Mouse (Mus musculus) hindbrain, embryonic 15.5 days (tissue): ENCODE results near the gene Rnaseh2b. TPM values are rescaled to one million over a fixed set of nuclear protein-coding genes. Genes with fewer than 3 reads are reported as not detected.

ENCODE experiments used
- ATAC-seq: fragments of 200-750 bp; cut with Nextera tagmentation; 2 replicates; pipeline ENCODE4 v1.8.0; 2017; ENCODE audit warnings: low read depth, moderate number of reproducible peaks, moderate TSS enrichment; ENCODE audit not compliant: low FRiP score
- H3K27ac ChIP-seq: fragments of 300-500 bp; sonication (generic); replicated peaks from 2 replicates; pipeline ENCODE4 v1.5.1; 2015; ENCODE audit warnings: mild to moderate bottlenecking, inconsistent platforms
- H3K27me3 ChIP-seq: fragments of 300-500 bp; sonication (generic); 2 replicates; pipeline ENCODE4 v1.6.1; 2015; ENCODE audit warnings: control low read depth, inconsistent platforms
- H3K36me3 ChIP-seq: fragments of 300-500 bp; sonication (generic); 2 replicates; pipeline ENCODE4 v1.6.1; 2015; ENCODE audit warnings: control low read depth, inconsistent platforms
- H3K4me1 ChIP-seq: fragments of 300-500 bp; sonication (generic); replicated peaks from 2 replicates; pipeline ENCODE4 v1.6.1; 2015; ENCODE audit warnings: control low read depth, inconsistent platforms
- H3K4me2 ChIP-seq: fragments of 300-500 bp; sonication (generic); 2 replicates; pipeline ENCODE4 v1.6.1; 2015; ENCODE audit warnings: moderate library complexity, mild to moderate bottlenecking, inconsistent platforms
- H3K4me3 ChIP-seq: fragments of 300-500 bp; sonication (generic); 2 replicates; pipeline ENCODE4 v1.5.1; 2015; ENCODE audit warnings: mild to moderate bottlenecking, inconsistent platforms
- H3K9ac ChIP-seq: fragments of 300-500 bp; sonication (generic); 2 replicates; pipeline ENCODE4 v1.6.1; 2015; ENCODE audit warnings: inconsistent platforms
- H3K9me3 ChIP-seq: fragments of 300-500 bp; sonication (generic); 2 replicates; pipeline ENCODE4 v1.6.1; 2016; ENCODE audit warnings: control low read depth, inconsistent platforms
- WGBS: fragments of 180-500 bp; shearing (Covaris S2); methylation state at CpG from one replicate; pipeline ENCODE4 v1.1.7; 2015; 5-methylcytosine and 5-hydroxymethylcytosine counted together
- polyA plus RNA-seq: library from polyadenylated mRNA; unstranded; fragments of >200 nt; fragmentation: Nextera tagmentation; extraction: Ambion mirVana; gene quantifications from 2 replicates; pipeline ENCODE4 v1.2.1, GENCODE M21; 2015

Rnaseh2b gene
- 32.7 and 35.2 TPM in 2 replicates for polyA plus RNA-seq

GRCm38 (mm10) chr14:62292488-62293339 is at the start of gene Rnaseh2b, which contains the start of gene Dleu7:
Rnaseh2b (plus strand) TSS chr14:62292589.
Dleu7 (minus strand) TSS chr14:62293047.
- no peaks in the 10 kb centered on the region for H3K36me3 ChIP-seq
- H3K27ac ChIP-seq, result peak within 1 kb of the TSS; percentile 56; the same call in 1 of the 2 replicates
- peak within 1 kb of the TSS; percentile 74 for H3K9ac ChIP-seq
- H3K4me3 ChIP-seq, result peak within 1 kb of the TSS; percentile 61
- WGBS, result under 1% methylated on average over 59 of the region's 60 CpGs
- ATAC-seq, result peak; percentile 91
- H3K4me2 ChIP-seq, result peak within 1 kb of the TSS; percentile 99
- peaks cover 19% of the 10 kb centered on the region for H3K4me1 ChIP-seq
- no peaks in the 10 kb centered on the region for H3K27me3 ChIP-seq
- no peaks in the 10 kb centered on the region for H3K9me3 ChIP-seq

GRCm38 (mm10) chr14:62243530-62243929 is 48.9 kb upstream of the Rnaseh2b start:
- WGBS, result 48% methylated on average over 2 of the region's 2 CpGs

GRCm38 (mm10) chr14:62245557-62245956 is 46.8 kb upstream of the Rnaseh2b start:
- H3K4me2 ChIP-seq, result no peak overlapping the region
- H3K36me3 ChIP-seq, result no peaks in the 10 kb centered on the region
- H3K9ac ChIP-seq, result no peak overlapping the region
- H3K27ac ChIP-seq, result no peak overlapping the region
- H3K27me3 ChIP-seq, result no peaks in the 10 kb centered on the region
- H3K4me1 ChIP-seq, result no peaks in the 10 kb centered on the region
- H3K9me3 ChIP-seq, result no peaks in the 10 kb centered on the region
- no peak overlapping the region for H3K4me3 ChIP-seq
- ATAC-seq, result no peak
- 34% methylated on average over 4 of the region's 4 CpGs for WGBS

More at GRCm38 (mm10) chr14:62243530-62243929, 48.9 kb upstream of the Rnaseh2b start:
- no peak overlapping the region for H3K9ac ChIP-seq
- H3K4me1 ChIP-seq, result no peaks in the 10 kb centered on the region
- no peak overlapping the region for H3K27ac ChIP-seq
- H3K9me3 ChIP-seq, result no peaks in the 10 kb centered on the region
- H3K4me2 ChIP-seq, result no peak overlapping the region
- ATAC-seq, result no peak
- H3K4me3 ChIP-seq, result no peak overlapping the region
- H3K27me3 ChIP-seq, result no peaks in the 10 kb centered on the region
- no peaks in the 10 kb centered on the region for H3K36me3 ChIP-seq

- Histone ChIP-seq H3K36me3 (no peaks in the 10 kb centered on the region), H3K4me3 (no peak overlapping the region), H3K4me1 (no peaks in the 10 kb centered on the region), H3K27ac (no peak overlapping the region), H3K9ac (no peak overlapping the region), H3K27me3 (no peaks in the 10 kb centered on the region), H3K9me3 (no peaks in the 10 kb centered on the region), H3K4me2 (no peak overlapping the region)
- no peak for ATAC-seq
- WGBS, result 58% methylated on average over 7 of the region's 7 CpGs
Observed at GRCm38 (mm10) chr14:62248345-62248744, 44.0 kb upstream of the Rnaseh2b start.

GRCm38 (mm10) chr14:62248796-62249195 is 43.6 kb upstream of the Rnaseh2b start:
- Histone ChIP-seq H3K27ac (no peak overlapping the region), H3K9me3 (no peaks in the 10 kb centered on the region), H3K4me3 (no peak overlapping the region), H3K36me3 (no peaks in the 10 kb centered on the region), H3K4me2 (no peak overlapping the region), H3K9ac (no peak overlapping the region), H3K27me3 (no peaks in the 10 kb centered on the region), H3K4me1 (no peaks in the 10 kb centered on the region)
- WGBS, result 84% methylated on average over 10 of the region's 10 CpGs
- no peak for ATAC-seq

- no peaks in the 10 kb centered on the region for H3K4me1 ChIP-seq
- WGBS, result 94% methylated on average over 2 of the region's 2 CpGs
- no peak overlapping the region for H3K4me2 ChIP-seq
- H3K36me3 ChIP-seq, result no peaks in the 10 kb centered on the region
- no peaks in the 10 kb centered on the region for H3K27me3 ChIP-seq
- no peak for ATAC-seq
- no peak overlapping the region for H3K27ac ChIP-seq
- H3K9ac ChIP-seq, result no peak overlapping the region
- no peak overlapping the region for H3K4me3 ChIP-seq
- no peaks in the 10 kb centered on the region for H3K9me3 ChIP-seq
Observed at GRCm38 (mm10) chr14:62249251-62249650, 43.1 kb upstream of the Rnaseh2b start.

- H3K9ac ChIP-seq, result no peak overlapping the region
- no peak overlapping the region for H3K27ac ChIP-seq
- WGBS, result 61% methylated on average over 3 of the region's 3 CpGs
Observed at GRCm38 (mm10) chr14:62250046-62250445, 42.3 kb upstream of the Rnaseh2b start.

GRCm38 (mm10) chr14:62251999-62252398 is 40.4 kb upstream of the Rnaseh2b start:
- no peaks in the 10 kb centered on the region for H3K9me3 ChIP-seq
- peak; percentile 80 for ATAC-seq
- 8% methylated on average over 4 of the region's 4 CpGs for WGBS

More at GRCm38 (mm10) chr14:62250046-62250445, 42.3 kb upstream of the Rnaseh2b start:
- ATAC-seq, result no peak
- H3K4me3 ChIP-seq, result no peak overlapping the region
- H3K4me2 ChIP-seq, result no peak overlapping the region
- no peaks in the 10 kb centered on the region for H3K4me1 ChIP-seq
- H3K27me3 ChIP-seq, result no peaks in the 10 kb centered on the region
- H3K36me3 ChIP-seq, result no peaks in the 10 kb centered on the region
- H3K9me3 ChIP-seq, result no peaks in the 10 kb centered on the region

GRCm38 (mm10) chr14:62254371-62254770 is 38.0 kb upstream of the Rnaseh2b start:
- no peaks in the 10 kb centered on the region for H3K4me1 ChIP-seq
- H3K27me3 ChIP-seq, result no peaks in the 10 kb centered on the region
- H3K36me3 ChIP-seq, result no peaks in the 10 kb centered on the region
- WGBS, result 51% methylated on average over 8 of the region's 8 CpGs
- H3K4me3 ChIP-seq, result no peak overlapping the region
- no peaks in the 10 kb centered on the region for H3K9me3 ChIP-seq
- no peak overlapping the region for H3K9ac ChIP-seq
- no peak overlapping the region for H3K4me2 ChIP-seq
- ATAC-seq, result no peak
- H3K27ac ChIP-seq, result no peak overlapping the region

More at GRCm38 (mm10) chr14:62251999-62252398, 40.4 kb upstream of the Rnaseh2b start:
- no peak overlapping the region for H3K27ac ChIP-seq
- H3K27me3 ChIP-seq, result no peaks in the 10 kb centered on the region
- no peaks in the 10 kb centered on the region for H3K36me3 ChIP-seq
- H3K9ac ChIP-seq, result no peak overlapping the region
- H3K4me2 ChIP-seq, result no peak overlapping the region
- H3K4me3 ChIP-seq, result no peak overlapping the region
- no peaks in the 10 kb centered on the region for H3K4me1 ChIP-seq

GRCm38 (mm10) chr14:62256066-62256465 is 36.3 kb upstream of the Rnaseh2b start:
- Histone ChIP-seq H3K9ac (no peak overlapping the region), H3K27me3 (no peaks in the 10 kb centered on the region), H3K9me3 (no peaks in the 10 kb centered on the region), H3K27ac (no peak overlapping the region), H3K4me1 (no peaks in the 10 kb centered on the region), H3K4me2 (no peak overlapping the region), H3K4me3 (no peak overlapping the region), H3K36me3 (no peaks in the 10 kb centered on the region)
- 89% methylated on average over 5 of the region's 5 CpGs for WGBS
- no peak for ATAC-seq

- H3K27me3 ChIP-seq, result no peaks in the 10 kb centered on the region
- no peak for ATAC-seq
- H3K36me3 ChIP-seq, result no peaks in the 10 kb centered on the region
- H3K9me3 ChIP-seq, result no peaks in the 10 kb centered on the region
- WGBS, result 76% methylated on average over 6 of the region's 6 CpGs
- no peak overlapping the region for H3K9ac ChIP-seq
- no peak overlapping the region for H3K4me2 ChIP-seq
- H3K27ac ChIP-seq, result no peak overlapping the region
- no peaks in the 10 kb centered on the region for H3K4me1 ChIP-seq
- H3K4me3 ChIP-seq, result no peak overlapping the region
Observed at GRCm38 (mm10) chr14:62258125-62258524, 34.3 kb upstream of the Rnaseh2b start.

- H3K9me3 ChIP-seq, result no peaks in the 10 kb centered on the region
- no peak overlapping the region for H3K4me3 ChIP-seq
- no peak overlapping the region for H3K9ac ChIP-seq
- no peak for ATAC-seq
- no peaks in the 10 kb centered on the region for H3K4me1 ChIP-seq
- no peak overlapping the region for H3K4me2 ChIP-seq
- H3K27ac ChIP-seq, result no peak overlapping the region
- H3K36me3 ChIP-seq, result no peaks in the 10 kb centered on the region
- 57% methylated on average over 10 of the region's 10 CpGs for WGBS
- H3K27me3 ChIP-seq, result no peaks in the 10 kb centered on the region
Observed at GRCm38 (mm10) chr14:62258978-62259536, 33.3 kb upstream of the Rnaseh2b start.
